ENCODE assay signal across 19 mouse cellular contexts in genomic region chr10:71328870-71329269, GRCm38 (mm10).
"Had no signal": no experiment of that assay in that cellular context is flagged by ENCODE, and none has a peak within 500 bp of the region (broad histone marks: within the 10 kb centered on the region; RNA-seq: fewer than 3 reads in every experiment).

No protein-coding gene starts in this region.

- H3K4me3 ChIP-seq: midbrain, embryonic 10.5 days; midbrain, embryonic 12.5 days; myocyte; neural tube, embryonic 13.5 days; neural tube, embryonic 15.5 days had no signal

- H3K27ac ChIP-seq: midbrain, embryonic 10.5 days; midbrain, embryonic 12.5 days; neural tube, embryonic 13.5 days; neural tube, embryonic 15.5 days had no signal

- H3K9ac ChIP-seq: lung, embryonic 14.5 days; midbrain, embryonic 12.5 days; neural tube, embryonic 13.5 days; neural tube, embryonic 15.5 days had no signal

- H3K27me3 ChIP-seq: midbrain, embryonic 12.5 days; neural tube, embryonic 13.5 days; neural tube, embryonic 15.5 days had no signal

- DNase-seq: lung, adult 18-20 months; lung, embryonic 14.5 days; lung, postnatal 10 days; lung, postnatal 4 days; midbrain, embryonic 14.5 days; retina, postnatal 1 day; right cerebral cortex, adult 18-20 months; right cerebral cortex, postnatal 25 days; right cerebral cortex, postnatal 4 days; spleen, adult 18-20 months; thymus, adult 18-20 months; thymus, postnatal 14 days; thymus, postnatal 36 days had no signal

- H3K4me1 ChIP-seq: midbrain, embryonic 10.5 days; midbrain, embryonic 12.5 days; neural tube, embryonic 13.5 days; neural tube, embryonic 15.5 days had no signal

- ATAC-seq: midbrain, embryonic 16.5 days had no signal

- H3K9me3 ChIP-seq: midbrain, embryonic 10.5 days; midbrain, embryonic 12.5 days; neural tube, embryonic 13.5 days; neural tube, embryonic 15.5 days had no signal

- H3K4me2 ChIP-seq: lung, embryonic 14.5 days; midbrain, embryonic 12.5 days; neural tube, embryonic 13.5 days; neural tube, embryonic 15.5 days had no signal
